Mouse (Mus musculus): ENCODE results near the gene Fbh1. TPM values are rescaled to one million over a fixed set of nuclear protein-coding genes. Genes with fewer than 3 reads are reported as not detected.
A peak's percentile ranks its signal among the peaks of the same experiment; 100 is the strongest.

The Fbh1 gene
- polyA plus RNA-seq (2012; rRNA removed), result 12.0 and 12.6 TPM in 2 replicates

DNA sequence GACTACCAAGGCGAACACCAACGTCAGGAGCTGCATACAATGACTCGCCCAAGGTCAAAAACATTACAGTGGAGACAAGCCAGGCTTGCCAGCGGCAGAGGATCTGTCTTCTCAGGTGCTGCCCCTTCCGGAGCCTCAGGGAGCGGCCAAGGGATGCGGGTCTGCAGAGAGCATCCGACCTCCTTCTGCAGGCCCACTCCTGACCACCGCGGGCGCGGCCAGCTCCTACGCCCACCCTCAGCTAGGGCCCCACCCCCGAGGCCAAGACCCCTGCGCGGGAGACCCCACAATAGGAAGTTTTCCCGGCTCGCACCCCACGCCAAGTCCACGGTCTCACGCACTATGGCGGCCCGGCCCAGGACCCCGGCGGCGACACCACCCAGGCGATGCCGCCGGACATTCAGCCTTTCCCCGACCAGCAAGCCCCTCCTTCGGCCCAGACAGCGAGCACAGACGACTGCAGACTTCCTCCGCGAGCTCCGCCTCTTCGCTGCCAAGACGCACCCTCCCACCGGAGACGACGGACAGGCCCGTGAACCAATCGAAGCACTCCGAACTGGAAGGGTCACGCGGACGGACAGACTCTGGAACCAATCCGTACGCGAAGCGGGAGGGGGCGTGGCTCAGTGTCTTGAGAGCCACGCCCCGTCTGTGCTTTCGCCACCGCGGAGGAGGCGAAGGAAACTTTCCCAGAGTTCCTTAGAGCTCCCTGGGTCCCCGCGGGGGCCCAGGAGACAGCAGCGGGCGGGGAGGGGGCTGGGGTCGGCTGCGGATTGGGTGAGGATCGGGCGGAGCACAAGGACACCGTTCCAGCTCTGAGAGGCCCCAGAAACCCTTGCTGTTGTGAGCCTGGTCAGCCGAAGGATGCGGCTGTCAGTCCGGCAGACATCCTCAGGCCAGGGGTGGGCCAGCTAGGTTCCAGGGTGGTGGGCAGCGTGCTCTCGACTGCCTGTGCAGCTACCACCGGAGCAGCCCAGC lies at the start of gene Fbh1, which contains the start of gene Ankrd16:
TSS of gene Fbh1 (minus strand) at position 492 of the 978 bp plus-strand sequence.
TSS of gene Ankrd16 (plus strand) at position 786 of the 978 bp plus-strand sequence.
- Histone ChIP-seq H3K27me3 (ENCODE audit: control insufficient read depth, insufficient read depth, low read length) (no peaks in the 10 kb centered on the region), H3K36me3 (ENCODE audit: control insufficient read depth, insufficient read depth, low read length) (no peaks in the 10 kb centered on the region), H3K27ac (ENCODE audit: control insufficient read depth, insufficient read depth, low read depth, low read length) (peak within 1 kb of the TSS; percentile 79), H3K4me1 (ENCODE audit: control insufficient read depth, insufficient read depth, low read length) (peaks cover 7% of the 10 kb centered on the region; the same call in 1 of the 2 replicates), H3K4me3 (ENCODE audit: control insufficient read depth, low read depth, low read length) (peak within 1 kb of the TSS; percentile 91)
- TF ChIP-seq CTCF (IDR thresholded peaks at IDR 0.05; ENCODE audit: control insufficient read depth, insufficient read depth, insufficient replicate concordance, low read depth, low read length), result no peak
- peak; percentile 73 for TF ChIP-seq POLR2A (IDR thresholded peaks at IDR 0.05; ENCODE audit: control insufficient read depth, low read depth, low read length)

DNA sequence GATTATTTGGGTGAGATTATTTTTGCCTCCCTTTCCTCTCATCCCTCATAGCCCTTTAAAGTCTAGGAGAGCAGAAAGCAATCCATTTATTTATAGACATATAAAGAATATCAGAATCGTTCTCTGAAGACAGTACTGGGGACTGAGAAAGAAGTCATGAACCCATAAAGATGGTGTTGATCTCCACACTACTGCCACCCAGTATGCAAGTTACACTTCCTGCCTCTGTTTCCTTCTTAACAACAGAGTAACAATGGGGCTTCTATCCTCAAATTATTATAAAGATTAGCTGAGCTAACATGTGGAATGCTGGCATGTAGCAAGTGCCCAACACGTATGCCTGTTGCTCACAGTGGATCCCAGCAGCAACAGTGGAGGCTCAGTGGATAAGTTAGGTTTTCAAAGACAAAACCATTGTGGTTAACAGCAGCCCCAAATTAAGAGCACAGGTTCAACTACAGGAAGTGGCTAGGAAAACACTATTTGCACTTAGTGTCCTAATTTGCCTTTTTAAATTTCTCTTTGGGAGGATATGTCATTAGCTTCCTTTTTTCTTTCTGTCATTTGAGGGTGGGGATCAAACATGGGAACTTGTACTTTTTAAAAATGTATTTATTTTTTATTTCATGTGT lies 24.0 kb upstream of the Fbh1 start:
- Histone ChIP-seq H3K36me3 (ENCODE audit: control insufficient read depth, insufficient read depth, low read length) (no peaks in the 10 kb centered on the region), H3K4me1 (ENCODE audit: control insufficient read depth, insufficient read depth, low read length) (no peaks in the 10 kb centered on the region), H3K27ac (ENCODE audit: control insufficient read depth, insufficient read depth, low read depth, low read length) (no peak overlapping the region), H3K4me3 (ENCODE audit: control insufficient read depth, low read depth, low read length) (no peak overlapping the region), H3K27me3 (ENCODE audit: control insufficient read depth, insufficient read depth, low read length) (no peaks in the 10 kb centered on the region)
- TF ChIP-seq POLR2A (IDR thresholded peaks at IDR 0.05; ENCODE audit: control insufficient read depth, low read depth, low read length), result no peak
- TF ChIP-seq CTCF (IDR thresholded peaks at IDR 0.05; ENCODE audit: control insufficient read depth, insufficient read depth, insufficient replicate concordance, low read depth, low read length), result no peak

DNA sequence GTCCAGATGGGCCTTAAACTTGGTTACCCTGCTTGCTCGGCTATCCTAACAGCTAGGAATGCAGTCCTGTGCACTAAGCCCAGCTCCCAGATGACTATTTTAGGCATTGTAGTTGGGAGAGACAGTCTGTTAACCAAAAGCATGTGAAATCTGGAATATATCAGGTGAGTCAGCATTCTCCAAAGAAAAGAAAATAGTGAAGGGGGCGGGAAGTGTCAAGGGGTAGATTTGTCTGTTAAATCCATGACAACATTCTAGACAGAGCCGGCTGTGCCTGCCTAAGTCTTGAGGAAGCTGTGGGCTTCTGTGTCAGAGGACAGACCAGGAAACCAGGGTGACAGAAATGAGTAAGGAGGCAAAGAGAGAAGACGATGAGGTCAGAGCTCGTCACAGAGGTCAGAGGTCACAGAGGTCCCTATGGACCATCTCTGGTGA lies 20.6 kb upstream of the Fbh1 start:
- no peak overlapping the region for H3K27ac ChIP-seq (ENCODE audit: control insufficient read depth, insufficient read depth, low read depth, low read length)
- no peaks in the 10 kb centered on the region for H3K27me3 ChIP-seq (ENCODE audit: control insufficient read depth, insufficient read depth, low read length)
- no peaks in the 10 kb centered on the region for H3K36me3 ChIP-seq (ENCODE audit: control insufficient read depth, insufficient read depth, low read length)
- no peaks in the 10 kb centered on the region for H3K4me1 ChIP-seq (ENCODE audit: control insufficient read depth, insufficient read depth, low read length)
- no peak for TF ChIP-seq CTCF (IDR thresholded peaks at IDR 0.05; ENCODE audit: control insufficient read depth, insufficient read depth, insufficient replicate concordance, low read depth, low read length)
- TF ChIP-seq POLR2A (IDR thresholded peaks at IDR 0.05; ENCODE audit: control insufficient read depth, low read depth, low read length), result no peak
- no peak overlapping the region for H3K4me3 ChIP-seq (ENCODE audit: control insufficient read depth, low read depth, low read length)

DNA sequence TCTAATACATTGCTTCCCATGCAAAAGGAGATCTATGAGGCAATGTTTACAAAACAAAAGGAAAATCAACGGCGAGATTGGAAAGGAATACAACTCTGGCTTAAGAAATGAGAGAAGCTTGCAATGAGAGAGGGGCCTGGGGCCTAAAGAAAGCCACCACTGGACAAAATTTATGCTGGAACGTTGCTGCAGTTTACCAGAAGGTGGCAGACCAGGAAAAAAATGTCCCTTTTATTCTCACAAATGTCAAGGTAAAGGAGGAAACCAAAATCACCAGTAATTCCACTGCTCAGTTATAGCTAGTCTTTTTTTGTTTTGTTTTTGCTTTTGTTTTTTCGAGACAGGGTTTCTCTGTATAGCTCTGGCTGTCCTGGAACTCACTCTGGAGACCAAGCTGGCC lies 17.3 kb upstream of the Fbh1 start:
- Histone ChIP-seq H3K4me3 (ENCODE audit: control insufficient read depth, low read depth, low read length) (no peak overlapping the region), H3K4me1 (ENCODE audit: control insufficient read depth, insufficient read depth, low read length) (no peaks in the 10 kb centered on the region), H3K27me3 (ENCODE audit: control insufficient read depth, insufficient read depth, low read length) (no peaks in the 10 kb centered on the region), H3K36me3 (ENCODE audit: control insufficient read depth, insufficient read depth, low read length) (no peaks in the 10 kb centered on the region), H3K27ac (ENCODE audit: control insufficient read depth, insufficient read depth, low read depth, low read length) (no peak overlapping the region)
- no peak for TF ChIP-seq CTCF (IDR thresholded peaks at IDR 0.05; ENCODE audit: control insufficient read depth, insufficient read depth, insufficient replicate concordance, low read depth, low read length)

DNA sequence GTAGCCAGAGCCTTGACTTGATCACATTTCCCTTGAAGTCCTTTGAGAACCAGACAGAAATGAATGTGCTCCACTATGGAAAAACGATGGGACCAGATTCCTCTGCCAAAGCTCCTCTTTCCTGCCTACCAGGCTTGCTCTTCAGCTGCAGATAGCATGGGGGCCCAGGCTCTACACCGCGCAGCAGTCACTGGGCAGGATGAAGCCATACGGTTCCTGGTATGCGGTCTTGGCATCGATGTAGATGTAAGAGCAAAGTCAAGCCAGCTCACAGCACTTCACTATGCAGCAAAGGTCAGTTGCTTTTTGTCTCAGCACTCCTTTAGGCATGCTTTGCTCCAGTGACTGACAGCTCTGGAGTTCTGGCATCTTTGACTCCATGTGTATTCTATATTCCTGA lies 6.8 kb upstream of the Fbh1 start:
- Histone ChIP-seq H3K4me3 (ENCODE audit: control insufficient read depth, low read depth, low read length) (no peak overlapping the region), H3K27me3 (ENCODE audit: control insufficient read depth, insufficient read depth, low read length) (no peaks in the 10 kb centered on the region), H3K4me1 (ENCODE audit: control insufficient read depth, insufficient read depth, low read length) (no peaks in the 10 kb centered on the region), H3K27ac (ENCODE audit: control insufficient read depth, insufficient read depth, low read depth, low read length) (no peak overlapping the region), H3K36me3 (ENCODE audit: control insufficient read depth, insufficient read depth, low read length) (no peaks in the 10 kb centered on the region)
- no peak for TF ChIP-seq CTCF (IDR thresholded peaks at IDR 0.05; ENCODE audit: control insufficient read depth, insufficient read depth, insufficient replicate concordance, low read depth, low read length)
- TF ChIP-seq POLR2A (IDR thresholded peaks at IDR 0.05; ENCODE audit: control insufficient read depth, low read depth, low read length), result no peak

DNA sequence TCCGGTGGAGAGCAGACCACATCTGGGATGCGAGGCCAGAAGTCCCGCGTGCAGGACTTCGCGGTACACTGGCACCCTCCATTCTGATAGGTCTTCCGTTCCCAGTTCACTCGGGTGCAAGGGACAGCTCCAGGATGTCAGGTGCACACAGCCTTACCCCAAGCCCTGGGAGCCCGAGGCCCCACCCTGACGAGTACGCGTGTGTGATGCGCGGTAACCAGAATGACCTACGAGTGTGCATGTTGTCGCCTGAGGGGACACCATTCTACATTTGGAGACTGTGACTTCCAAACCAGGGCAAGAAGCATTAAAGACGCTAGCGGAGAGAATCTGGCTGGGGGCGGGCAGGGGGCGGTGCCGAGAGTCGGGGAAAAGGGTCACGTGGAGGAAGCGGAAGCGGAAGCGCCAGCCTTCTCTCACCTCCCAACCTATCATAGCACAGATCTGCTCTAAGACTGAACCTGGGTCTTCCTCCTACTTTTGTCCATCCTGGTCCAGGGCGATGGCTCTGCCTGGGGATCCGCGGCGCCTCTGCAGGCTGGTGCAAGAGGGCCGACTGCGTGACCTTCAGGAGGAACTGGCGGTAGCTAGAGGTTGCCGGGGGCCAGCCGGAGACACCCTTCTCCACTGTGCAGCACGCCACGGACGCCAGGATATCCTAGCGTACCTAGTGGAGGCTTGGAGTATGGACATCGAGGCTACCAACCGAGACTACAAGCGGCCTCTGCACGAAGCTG lies 873 bp upstream of the Fbh1 start:
- H3K4me3 ChIP-seq (ENCODE audit: control insufficient read depth, low read depth, low read length), result peak overlapping the region; percentile 89
- H3K27ac ChIP-seq (ENCODE audit: control insufficient read depth, insufficient read depth, low read depth, low read length), result peak overlapping the region; percentile 79
- H3K36me3 ChIP-seq (ENCODE audit: control insufficient read depth, insufficient read depth, low read length), result no peaks in the 10 kb centered on the region
- 0 out of 2 replicates have a peak, but pooled peaks have one; percentile 3 for TF ChIP-seq CTCF (IDR thresholded peaks at IDR 0.05; ENCODE audit: control insufficient read depth, insufficient read depth, insufficient replicate concordance, low read depth, low read length)
- peak; percentile 7; the same call in 1 of the 2 replicates for TF ChIP-seq POLR2A (IDR thresholded peaks at IDR 0.05; ENCODE audit: control insufficient read depth, low read depth, low read length)
- H3K4me1 ChIP-seq (ENCODE audit: control insufficient read depth, insufficient read depth, low read length), result peaks cover 7% of the 10 kb centered on the region; the same call in 1 of the 2 replicates
- H3K27me3 ChIP-seq (ENCODE audit: control insufficient read depth, insufficient read depth, low read length), result no peaks in the 10 kb centered on the region
